Mouse (Mus musculus) gastrocnemius, postnatal 10 days (tissue): Measurements from ENCODE around the gene Mrpl51. TPM values are rescaled to one million over a fixed set of nuclear protein-coding genes. Genes with fewer than 3 reads are reported as not detected.

ENCODE experiments used
- DNase-seq: peaks from one replicate; pipeline ENCODE4 v3.0.0; 2021; ENCODE audit warnings: mixed read lengths
- total RNA-seq, 2 experiments: library from RNA; stranded (reverse); gene quantifications; 2 replicates each; pipeline ENCODE4 v1.2.3; 2021

The Mrpl51 gene
- total RNA-seq, 2 experiments from 2014 or later, result 212 to 236 TPM

- DNase-seq, result peak; percentile 88
Observed at GRCm38 (mm10) chr6:125192016-125192714, 564 bp downstream of the Mrpl51 start.

GRCm38 (mm10) chr6:125192841-125193240, 1.2 kb downstream of the Mrpl51 start:
- no peak for DNase-seq

GRCm38 (mm10) chr6:125193390-125193789, 1.8 kb downstream of the Mrpl51 start:
- no peak for DNase-seq

GRCm38 (mm10) chr6:125195541-125196075, 4.0 kb downstream of the Mrpl51 start:
- DNase-seq, result no peak

GRCm38 (mm10) chr6:125196301-125196700, 4.7 kb downstream of the Mrpl51 start:
- DNase-seq, result no peak

- DNase-seq, result no peak
Observed at GRCm38 (mm10) chr6:125197166-125197565, 5.6 kb downstream of the Mrpl51 start.

- no peak for DNase-seq
Observed at GRCm38 (mm10) chr6:125210436-125210835, 18.8 kb downstream of the Mrpl51 start.

- DNase-seq, result no peak
Observed at GRCm38 (mm10) chr6:125212621-125213020, 21.0 kb downstream of the Mrpl51 start.

GRCm38 (mm10) chr6:125213129-125213528, 21.5 kb downstream of the Mrpl51 start:
- DNase-seq, result no peak

- DNase-seq, result no peak
Observed at GRCm38 (mm10) chr6:125213715-125214114, 22.1 kb downstream of the Mrpl51 start.

- peak; percentile 81 for DNase-seq
Observed at GRCm38 (mm10) chr6:125215148-125215954, 23.8 kb downstream of the Mrpl51 start, which contains the start of gene Vamp1. Gene Vamp1, plus strand, starts transcription at chr6:125215551.

GRCm38 (mm10) chr6:125216898-125217297, 25.3 kb downstream of the Mrpl51 start:
- no peak for DNase-seq

GRCm38 (mm10) chr6:125217899-125218298, 26.3 kb downstream of the Mrpl51 start:
- no peak for DNase-seq

GRCm38 (mm10) chr6:125218963-125219362, 27.4 kb downstream of the Mrpl51 start:
- DNase-seq, result peak; percentile 53

- DNase-seq, result no peak
Observed at GRCm38 (mm10) chr6:125221115-125221745, 29.6 kb downstream of the Mrpl51 start.

GRCm38 (mm10) chr6:125222146-125222545, 30.5 kb downstream of the Mrpl51 start:
- no peak for DNase-seq

- no peak for DNase-seq
Observed at GRCm38 (mm10) chr6:125222577-125222976, 31.0 kb downstream of the Mrpl51 start.

GRCm38 (mm10) chr6:125225518-125226115, 34.0 kb downstream of the Mrpl51 start:
- no peak for DNase-seq

- no peak for DNase-seq
Observed at GRCm38 (mm10) chr6:125230571-125230970, 39.0 kb downstream of the Mrpl51 start.

- DNase-seq, result peak; percentile 38
Observed at GRCm38 (mm10) chr6:125231117-125232044, 39.8 kb downstream of the Mrpl51 start, which contains the start of gene Tapbpl. Gene Tapbpl, minus strand, starts transcription at chr6:125231860.

GRCm38 (mm10) chr6:125232045-125232437, 40.4 kb downstream of the Mrpl51 start:
- no peak for DNase-seq
